Mouse (Mus musculus) naive thymus-derived CD4-positive, alpha-beta T cell, adult 2 months (primary cell): ENCODE data around the gene C2cd3.

ENCODE experiments used
- DNase-seq: peaks from one replicate; pipeline ENCODE4 v3.0.0-alpha.2; 2011; ENCODE audit warnings: low read depth

C2cd3 gene

DNA sequence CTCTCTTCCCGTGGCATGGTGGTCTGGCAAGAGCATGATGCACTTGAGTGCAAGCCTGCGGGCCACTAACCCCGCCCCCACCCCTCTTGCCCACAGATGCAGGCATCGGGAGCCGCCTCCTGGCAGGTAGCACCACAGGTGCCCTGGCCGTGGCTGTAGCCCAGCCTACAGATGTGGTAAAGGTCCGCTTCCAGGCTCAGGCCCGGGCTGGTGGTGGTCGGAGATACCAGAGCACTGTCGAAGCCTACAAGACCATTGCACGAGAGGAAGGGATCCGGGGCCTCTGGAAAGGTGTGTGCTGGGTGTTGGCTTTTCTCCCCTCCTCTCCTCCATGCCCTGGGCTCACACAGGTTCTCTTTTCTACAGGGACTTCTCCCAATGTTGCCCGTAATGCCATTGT, 125.9 kb downstream of the C2cd3 start:
- peak; percentile 28 for DNase-seq

DNA sequence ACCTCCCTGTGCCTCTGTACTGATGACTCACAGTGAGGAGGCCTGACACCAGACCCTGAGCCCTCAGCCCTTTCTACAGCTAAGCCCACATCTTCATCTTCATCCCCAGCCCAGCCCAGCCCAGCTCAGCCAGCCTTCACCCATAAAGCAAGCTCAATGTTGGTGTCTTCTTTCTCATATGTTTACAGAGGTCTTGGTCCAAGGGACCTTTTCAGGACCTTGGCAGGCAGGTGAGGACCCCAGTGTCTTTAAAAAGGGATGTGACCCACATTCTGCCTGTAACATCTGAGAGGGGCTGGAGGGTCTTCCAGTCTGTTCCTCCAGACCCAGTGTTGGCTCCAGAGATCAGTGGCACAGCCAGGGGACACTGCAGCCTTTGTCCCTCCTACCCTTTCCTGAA, 127.4 kb downstream of the C2cd3 start:
- no peak for DNase-seq

GRCm38 (mm10) chr7:100500276-100500977, 128.4 kb downstream of the C2cd3 start:
- DNase-seq = peak; percentile 30

- peak; percentile 32 for DNase-seq
Observed at GRCm38 (mm10) chr7:100501027-100501843, 129.2 kb downstream of the C2cd3 start.

- DNase-seq = peak; percentile 26
Observed at GRCm38 (mm10) chr7:100501844-100502373, 129.9 kb downstream of the C2cd3 start.

DNA sequence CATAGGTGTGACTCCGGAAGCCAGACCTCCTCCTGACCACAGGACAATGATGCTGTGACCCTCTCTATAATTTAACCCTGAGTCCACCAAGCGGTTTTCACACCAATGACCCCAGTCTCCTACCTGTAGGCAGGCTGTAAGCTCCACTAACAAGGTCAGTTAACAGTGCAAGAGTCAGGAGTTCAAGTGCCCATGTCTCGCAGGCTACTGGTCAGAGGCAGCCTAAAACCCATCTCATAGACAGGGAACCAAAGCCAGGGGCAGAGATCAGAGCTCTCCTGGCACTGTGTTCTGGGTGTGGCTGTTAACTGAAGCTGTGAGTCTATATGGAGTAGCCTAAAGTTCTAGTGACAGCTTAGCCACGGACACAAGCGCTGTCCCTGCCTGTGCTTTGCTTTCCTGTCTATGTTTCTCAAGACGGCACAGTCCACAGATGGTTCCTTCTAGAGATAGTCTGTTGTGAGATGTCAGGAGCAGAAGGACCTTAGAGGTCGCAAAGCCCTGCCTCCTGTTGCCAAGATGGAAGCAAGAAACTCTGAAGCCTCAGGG, 130.4 kb downstream of the C2cd3 start:
- peak; percentile 39 for DNase-seq

DNA sequence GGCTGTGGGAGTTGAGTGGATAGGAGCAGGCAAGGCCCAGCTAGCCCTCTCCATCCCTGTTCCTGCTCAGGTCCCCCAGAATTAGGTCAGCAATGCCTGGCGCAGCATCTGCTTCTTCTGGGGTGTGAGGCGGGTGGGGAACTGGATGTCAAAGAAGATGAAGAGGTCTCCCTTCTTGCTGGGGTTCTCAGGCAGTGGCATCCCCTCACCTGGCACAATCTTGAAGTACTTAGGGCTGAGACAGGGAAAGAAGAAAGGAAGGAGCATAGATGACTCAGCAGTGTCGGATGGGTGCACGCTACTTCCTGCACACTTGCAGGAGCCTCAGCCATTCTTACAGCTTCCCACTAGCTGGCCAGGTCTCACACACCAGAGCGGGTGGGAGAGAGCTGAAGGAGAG, 131.0 kb downstream of the C2cd3 start:
- DNase-seq = peak; percentile 57

DNA sequence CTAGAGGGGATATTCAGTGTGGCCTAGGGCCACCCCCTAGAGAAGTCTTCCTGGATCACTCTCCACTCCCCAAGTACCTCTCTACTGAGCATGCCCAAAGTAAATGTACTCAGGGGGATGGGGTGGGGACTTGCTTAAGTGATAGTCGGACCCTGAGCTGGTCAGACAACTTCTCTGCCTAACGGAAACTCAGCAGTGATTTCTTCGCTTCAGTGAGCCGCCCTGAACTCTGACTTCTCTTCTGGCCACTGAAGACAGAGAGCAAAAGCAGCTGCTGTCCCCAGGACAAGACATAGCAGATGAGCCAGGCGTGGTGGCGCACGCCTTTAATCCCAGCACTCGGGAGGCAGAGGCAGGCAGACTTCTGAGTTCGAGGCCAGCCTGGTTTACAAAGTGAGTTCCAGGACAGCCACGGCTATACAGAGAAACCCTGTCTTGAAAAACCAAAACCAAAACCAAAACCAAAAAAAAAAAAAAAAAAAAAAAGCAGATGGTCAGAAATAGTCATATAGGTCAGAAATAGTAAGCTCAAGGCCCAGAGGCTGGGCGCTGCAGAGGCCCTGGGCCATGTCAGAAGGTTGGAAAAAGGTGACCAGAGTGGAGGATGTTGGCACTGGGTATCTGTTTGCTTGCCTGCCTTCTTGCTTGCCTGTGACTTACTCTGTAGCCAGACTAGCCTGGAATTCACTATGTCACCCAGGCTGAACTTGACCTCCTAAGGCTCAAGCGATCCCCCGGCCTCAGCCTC, 132.9 kb downstream of the C2cd3 start:
- DNase-seq = no peak

DNA sequence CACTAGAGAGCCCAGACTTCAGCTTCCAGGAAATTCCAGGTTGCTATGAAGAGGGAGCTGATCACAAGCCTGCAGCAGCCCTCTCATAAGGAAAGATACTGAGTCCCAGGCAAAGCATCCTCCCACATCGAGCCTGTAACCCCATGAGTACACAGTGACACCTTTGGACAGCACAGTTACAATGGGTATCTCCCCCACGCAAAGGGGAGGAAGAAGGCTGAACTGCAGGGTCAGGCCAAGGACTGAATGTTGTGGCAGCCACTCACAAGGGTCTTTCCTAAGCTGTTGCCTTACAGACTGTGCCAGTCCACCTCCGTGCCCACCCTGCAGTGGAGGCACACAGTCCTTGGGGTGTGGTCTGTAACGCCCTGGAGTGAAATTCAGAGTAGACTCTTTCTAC, 134.5 kb downstream of the C2cd3 start:
- no peak for DNase-seq

GRCm38 (mm10) chr7:100508670-100509069, 136.6 kb downstream of the C2cd3 start:
- DNase-seq = no peak

DNA sequence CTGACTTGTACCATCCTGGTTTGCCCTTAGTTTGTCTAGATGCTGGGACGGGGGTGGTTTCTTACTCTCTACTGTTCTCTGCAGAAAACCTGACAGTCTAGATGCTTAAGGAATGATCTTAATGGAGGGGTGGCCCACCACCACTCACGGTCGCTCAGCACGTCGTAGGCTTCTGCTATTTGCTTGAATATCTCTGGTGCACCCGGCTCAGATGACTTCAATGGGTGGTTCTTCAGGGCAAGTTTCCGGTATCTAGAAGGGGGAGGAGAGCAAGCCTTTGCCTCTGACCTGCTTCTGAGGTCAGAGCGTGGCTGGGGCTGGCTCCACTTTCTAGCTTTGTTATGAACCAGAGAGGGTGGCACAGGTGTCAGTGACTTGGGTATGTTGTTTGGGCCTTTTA, 139.6 kb downstream of the C2cd3 start:
- DNase-seq = peak; percentile 56

GRCm38 (mm10) chr7:100514573-100514972, 142.5 kb downstream of the C2cd3 start, which contains the start of gene Dnajb13:
Gene Dnajb13 (minus strand): TSS chr7:100514960.
- DNase-seq = no peak
